Mouse (Mus musculus): ENCODE data around the gene Csnk1e. TPM values are rescaled to one million over a fixed set of nuclear protein-coding genes. Genes with fewer than 3 reads are reported as not detected.
A peak's percentile ranks its signal among the peaks of the same experiment; 100 is the strongest.

Gene Csnk1e
- polyA plus RNA-seq, 1 experiment from 2014 or later: 182 TPM

DNA sequence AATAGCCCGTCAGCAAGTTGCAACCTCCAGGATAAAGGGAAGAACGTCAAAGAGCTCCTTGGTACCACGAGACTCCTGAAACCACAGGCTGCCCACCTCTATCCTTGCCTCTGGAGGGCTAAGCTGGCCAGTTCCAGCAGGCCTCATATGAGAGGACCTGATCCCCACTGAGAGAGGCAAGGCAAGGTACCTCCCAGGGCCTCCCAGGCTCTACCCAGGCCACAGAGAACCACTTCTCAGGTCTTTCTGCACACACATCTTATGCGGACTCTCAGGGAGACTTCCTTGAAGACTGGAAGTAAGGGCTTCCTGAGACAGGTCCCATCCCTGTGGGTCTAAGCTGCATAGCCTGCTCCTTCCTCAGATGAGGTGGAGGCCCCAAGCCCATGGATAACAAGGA lies 16.0 kb downstream of the Csnk1e start:
- Histone ChIP-seq H3K27ac (ENCODE audit: low read depth, low read length) (no peak overlapping the region), H3K4me3 (ENCODE audit: low read depth, low read length) (peak overlapping the region; percentile 95; the same call in 1 of the 2 replicates), H3K36me3 (ENCODE audit: control insufficient read depth, insufficient read depth, low read length) (peaks cover 23% of the 10 kb centered on the region), H3K27me3 (ENCODE audit: control insufficient read depth, insufficient read depth, low read length) (no peaks in the 10 kb centered on the region), H3K4me2 (peak overlapping the region; percentile 98), H3K4me1 (ENCODE audit: control insufficient read depth, insufficient read depth, low read length) (peaks cover 59% of the 10 kb centered on the region), H3K9ac (ENCODE audit: low read length) (0 out of 2 replicates have a peak overlapping the region, but pooled peaks have one; percentile 4), H3K9me3 (ENCODE audit: control insufficient read depth, low read length) (no peaks in the 10 kb centered on the region)
- ATAC-seq (ENCODE audit: low FRiP score) (no peak), DNase-seq (ENCODE audit: low spot score, missing footprints) (no peak)
- 79% methylated on average over 4 of the region's 4 CpGs for WGBS

DNA sequence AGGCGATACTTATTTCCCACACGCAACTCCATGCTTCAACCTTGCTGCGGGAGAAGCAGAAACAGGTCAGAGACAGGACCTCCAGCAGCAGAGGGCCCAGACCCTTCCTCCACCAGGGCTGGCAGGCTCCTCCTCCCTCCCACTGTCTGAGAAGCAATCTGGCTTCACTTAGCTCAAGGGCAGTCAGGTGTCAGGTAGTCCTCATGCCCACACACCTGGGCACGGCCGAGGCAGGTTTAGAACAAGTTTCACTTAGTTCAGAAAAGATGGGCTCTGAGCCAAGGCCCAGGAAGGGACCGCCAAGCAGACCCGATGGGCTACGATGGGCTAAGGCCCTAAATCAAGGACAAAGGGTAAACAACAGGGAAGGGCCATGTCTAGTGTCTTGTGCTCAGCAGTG lies 16.6 kb downstream of the Csnk1e start:
- no peaks in the 10 kb centered on the region for H3K27me3 ChIP-seq (ENCODE audit: control insufficient read depth, insufficient read depth, low read length)
- DNase-seq (ENCODE audit: low spot score, missing footprints) (no peak), ATAC-seq (ENCODE audit: low FRiP score) (no peak)
- H3K9ac ChIP-seq (ENCODE audit: low read length): no peak overlapping the region
- peaks cover 59% of the 10 kb centered on the region for H3K4me1 ChIP-seq (ENCODE audit: control insufficient read depth, insufficient read depth, low read length)
- 86% methylated on average over 8 of the region's 8 CpGs for WGBS
- H3K27ac ChIP-seq (ENCODE audit: low read depth, low read length): no peak overlapping the region
- H3K9me3 ChIP-seq (ENCODE audit: control insufficient read depth, low read length): no peaks in the 10 kb centered on the region
- no peak overlapping the region for H3K4me3 ChIP-seq (ENCODE audit: low read depth, low read length)
- no peak overlapping the region for H3K4me2 ChIP-seq
- peaks cover 29% of the 10 kb centered on the region for H3K36me3 ChIP-seq (ENCODE audit: control insufficient read depth, insufficient read depth, low read length)

DNA sequence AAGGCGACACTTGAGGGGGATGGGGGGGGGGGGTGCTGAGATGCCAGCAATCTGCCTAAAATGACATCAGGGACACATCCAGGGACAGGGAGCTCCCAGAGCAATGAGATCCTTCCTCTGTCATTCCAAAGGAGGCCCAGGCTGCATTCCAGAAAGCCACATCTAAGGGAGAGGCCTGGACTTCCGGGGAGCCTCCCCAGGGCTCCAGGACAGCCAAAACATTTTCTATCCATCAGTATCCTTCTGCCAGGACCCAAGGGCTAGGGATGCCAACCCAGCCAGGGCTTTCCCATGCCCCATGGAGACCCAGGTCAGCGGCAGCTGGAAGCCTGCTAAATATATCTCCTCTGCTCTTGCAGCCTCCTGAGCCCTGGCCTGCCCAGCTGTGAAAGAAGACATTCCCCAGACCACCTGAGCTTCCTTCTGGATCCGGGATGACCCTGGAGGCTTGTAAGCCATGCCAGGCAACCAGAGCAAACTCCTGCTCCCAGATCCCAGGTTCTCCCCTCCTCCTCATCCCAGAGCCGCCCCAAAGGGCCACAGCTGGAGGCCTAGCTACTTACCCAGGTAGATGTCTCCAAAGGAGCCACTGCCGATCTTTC lies 17.1 kb downstream of the Csnk1e start:
- H3K4me2 ChIP-seq: no peak overlapping the region
- 92% methylated on average over 6 of the region's 6 CpGs for WGBS
- 0 out of 2 replicates have a peak overlapping the region, but pooled peaks have one; percentile 12 for H3K9ac ChIP-seq (ENCODE audit: low read length)
- no peak overlapping the region for H3K27ac ChIP-seq (ENCODE audit: low read depth, low read length)
- DNase-seq (ENCODE audit: low spot score, missing footprints): no peak
- no peaks in the 10 kb centered on the region for H3K27me3 ChIP-seq (ENCODE audit: control insufficient read depth, insufficient read depth, low read length)
- no peak overlapping the region for H3K4me3 ChIP-seq (ENCODE audit: low read depth, low read length)
- no peaks in the 10 kb centered on the region for H3K9me3 ChIP-seq (ENCODE audit: control insufficient read depth, low read length)
- no peak for ATAC-seq (ENCODE audit: low FRiP score)
- H3K4me1 ChIP-seq (ENCODE audit: control insufficient read depth, insufficient read depth, low read length): peaks cover 59% of the 10 kb centered on the region
- peaks cover 30% of the 10 kb centered on the region for H3K36me3 ChIP-seq (ENCODE audit: control insufficient read depth, insufficient read depth, low read length)

DNA sequence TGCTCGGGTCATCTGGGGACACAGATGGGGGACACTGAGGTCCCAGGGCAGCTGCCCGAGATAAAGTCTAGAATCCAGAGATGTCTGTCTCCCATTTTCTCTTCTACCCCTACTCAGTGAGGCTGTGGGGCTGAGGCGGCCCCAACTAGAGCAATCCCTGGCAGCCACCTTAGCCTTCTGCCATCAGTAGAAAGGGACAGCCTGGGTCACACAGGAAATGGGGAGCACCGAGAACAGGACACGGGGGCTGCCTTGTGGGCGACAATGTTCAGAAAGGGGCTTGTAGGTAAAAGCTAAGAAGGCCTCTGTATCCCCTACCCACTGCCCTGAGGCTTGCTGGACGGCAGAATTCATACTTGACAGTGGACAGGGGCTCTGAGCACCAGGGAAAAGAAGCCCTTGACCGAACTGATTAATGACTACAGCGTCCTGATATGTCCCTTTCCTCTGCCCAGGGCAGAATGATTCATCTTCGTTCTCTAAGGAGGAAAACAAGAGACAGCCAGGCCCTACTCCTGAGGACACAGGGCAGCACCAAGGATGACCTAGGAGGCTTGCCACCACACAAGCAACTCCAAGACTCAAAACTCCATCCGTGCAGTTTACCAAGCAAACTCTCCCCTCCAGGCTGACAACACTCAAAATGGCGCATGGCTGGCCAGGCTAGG lies 17.7 kb downstream of the Csnk1e start:
- DNase-seq (ENCODE audit: low spot score, missing footprints): no peak
- H3K4me2 ChIP-seq: no peak overlapping the region
- no peak overlapping the region for H3K4me3 ChIP-seq (ENCODE audit: low read depth, low read length)
- H3K27ac ChIP-seq (ENCODE audit: low read depth, low read length): no peak overlapping the region
- H3K36me3 ChIP-seq (ENCODE audit: control insufficient read depth, insufficient read depth, low read length): peaks cover 32% of the 10 kb centered on the region
- no peak for ATAC-seq (ENCODE audit: low FRiP score)
- peaks cover 60% of the 10 kb centered on the region for H3K4me1 ChIP-seq (ENCODE audit: control insufficient read depth, insufficient read depth, low read length)
- no peaks in the 10 kb centered on the region for H3K9me3 ChIP-seq (ENCODE audit: control insufficient read depth, low read length)
- WGBS: 88% methylated on average over 12 of the region's 12 CpGs
- H3K9ac ChIP-seq (ENCODE audit: low read length): no peak overlapping the region
- H3K27me3 ChIP-seq (ENCODE audit: control insufficient read depth, insufficient read depth, low read length): no peaks in the 10 kb centered on the region

DNA sequence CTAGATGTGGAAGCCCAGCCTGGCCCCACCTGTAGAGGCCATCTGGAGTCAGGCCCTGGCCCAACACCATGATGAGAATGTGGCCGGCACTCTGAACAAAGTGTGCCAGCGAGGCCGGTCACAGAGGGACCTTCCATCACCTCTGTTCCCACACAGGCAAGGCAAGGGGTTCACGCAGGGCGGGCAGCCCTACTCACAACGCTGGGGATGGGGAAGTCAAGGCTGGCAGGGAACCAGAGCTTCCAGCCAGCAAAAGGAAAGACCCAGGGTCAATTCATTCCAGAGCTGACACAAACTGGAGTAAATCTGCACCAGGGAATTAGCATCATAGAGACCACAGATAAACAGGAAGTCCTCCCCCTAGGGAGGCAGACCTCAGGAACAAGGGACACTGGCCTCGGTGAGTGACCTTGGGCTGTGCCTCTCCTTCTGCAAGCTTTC lies 18.9 kb downstream of the Csnk1e start:
- H3K36me3 ChIP-seq (ENCODE audit: control insufficient read depth, insufficient read depth, low read length): peaks cover 37% of the 10 kb centered on the region
- DNase-seq (ENCODE audit: low spot score, missing footprints) (no peak), ATAC-seq (ENCODE audit: low FRiP score) (no peak)
- WGBS: 63% methylated on average over 7 of the region's 7 CpGs
- no peak overlapping the region for H3K4me2 ChIP-seq
- H3K9ac ChIP-seq (ENCODE audit: low read length): no peak overlapping the region
- no peaks in the 10 kb centered on the region for H3K27me3 ChIP-seq (ENCODE audit: control insufficient read depth, insufficient read depth, low read length)
- H3K4me3 ChIP-seq (ENCODE audit: low read depth, low read length): no peak overlapping the region
- peaks cover 55% of the 10 kb centered on the region for H3K4me1 ChIP-seq (ENCODE audit: control insufficient read depth, insufficient read depth, low read length)
- H3K9me3 ChIP-seq (ENCODE audit: control insufficient read depth, low read length): no peaks in the 10 kb centered on the region
- no peak overlapping the region for H3K27ac ChIP-seq (ENCODE audit: low read depth, low read length)

DNA sequence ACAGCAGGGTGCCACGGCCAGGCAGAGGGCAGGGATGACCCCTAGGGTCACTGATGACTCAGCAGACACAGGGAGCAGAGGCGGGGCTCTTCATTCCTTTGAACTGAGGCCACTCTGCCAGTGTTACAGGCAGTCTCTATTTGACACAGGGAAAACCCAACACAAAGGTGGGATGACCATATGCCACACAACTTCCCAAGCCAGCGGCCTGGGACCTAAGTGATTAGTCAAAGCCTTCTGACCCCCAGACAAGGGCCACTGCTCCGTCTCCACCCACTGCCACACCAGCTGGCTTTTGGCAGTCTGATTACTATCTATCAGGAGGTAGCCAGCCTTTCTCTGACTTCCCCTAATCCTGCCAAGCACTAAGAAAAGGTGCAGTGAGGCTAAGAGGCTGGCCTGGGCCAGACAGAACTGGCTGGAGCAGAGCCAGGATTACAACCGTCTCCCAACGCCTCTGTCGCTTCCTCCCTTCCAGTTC lies 20.1 kb downstream of the Csnk1e start:
- 0 out of 2 replicates have a peak, but pooled peaks have one; percentile 25 for ATAC-seq (ENCODE audit: low FRiP score)
- H3K27ac ChIP-seq (ENCODE audit: low read depth, low read length): peak overlapping the region; percentile 25; the same call in 1 of the 2 replicates
- WGBS: 25% methylated on average over 7 of the region's 7 CpGs
- peak overlapping the region; percentile 36; the same call in 1 of the 2 replicates for H3K9ac ChIP-seq (ENCODE audit: low read length)
- peaks cover 49% of the 10 kb centered on the region for H3K4me1 ChIP-seq (ENCODE audit: control insufficient read depth, insufficient read depth, low read length)
- peaks cover 42% of the 10 kb centered on the region for H3K36me3 ChIP-seq (ENCODE audit: control insufficient read depth, insufficient read depth, low read length)
- H3K4me3 ChIP-seq (ENCODE audit: low read depth, low read length): no peak overlapping the region
- 0 out of 2 replicates have a peak overlapping the region, but pooled peaks have one; percentile 15 for H3K4me2 ChIP-seq
- no peak for DNase-seq (ENCODE audit: low spot score, missing footprints)
- H3K9me3 ChIP-seq (ENCODE audit: control insufficient read depth, low read length): no peaks in the 10 kb centered on the region
- no peaks in the 10 kb centered on the region for H3K27me3 ChIP-seq (ENCODE audit: control insufficient read depth, insufficient read depth, low read length)

DNA sequence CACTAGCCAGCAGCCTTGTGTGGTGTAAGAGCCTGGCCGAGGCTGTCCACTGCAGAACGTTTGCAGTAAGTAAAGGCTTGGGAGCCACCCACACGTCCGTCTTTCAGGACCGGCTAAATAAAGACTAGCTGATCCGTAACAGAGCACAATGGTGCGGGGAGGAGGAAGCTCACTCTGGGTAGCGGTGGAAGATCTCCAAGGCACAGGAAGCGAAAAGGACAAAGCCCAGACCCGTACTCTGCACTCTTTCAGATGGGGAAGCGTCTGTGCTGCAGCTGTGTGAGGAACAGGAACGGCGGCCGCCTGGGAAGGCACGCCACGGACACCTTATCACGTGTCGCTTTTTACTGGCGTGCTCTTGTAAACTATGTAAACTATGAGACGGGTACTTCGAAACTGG lies 22.5 kb downstream of the Csnk1e start:
- ATAC-seq (ENCODE audit: low FRiP score) (no peak), DNase-seq (ENCODE audit: low spot score, missing footprints) (no peak)
- no peaks in the 10 kb centered on the region for H3K9me3 ChIP-seq (ENCODE audit: control insufficient read depth, low read length)
- no peaks in the 10 kb centered on the region for H3K27me3 ChIP-seq (ENCODE audit: control insufficient read depth, insufficient read depth, low read length)
- WGBS: 45% methylated on average over 21 of the region's 21 CpGs
- no peak overlapping the region for H3K4me3 ChIP-seq (ENCODE audit: low read depth, low read length)
- no peak overlapping the region for H3K4me2 ChIP-seq
- H3K27ac ChIP-seq (ENCODE audit: low read depth, low read length): peak overlapping the region; percentile 5; the same call in 1 of the 2 replicates
- peaks cover 57% of the 10 kb centered on the region for H3K36me3 ChIP-seq (ENCODE audit: control insufficient read depth, insufficient read depth, low read length)
- H3K9ac ChIP-seq (ENCODE audit: low read length): no peak overlapping the region
- peaks cover 26% of the 10 kb centered on the region for H3K4me1 ChIP-seq (ENCODE audit: control insufficient read depth, insufficient read depth, low read length)

DNA sequence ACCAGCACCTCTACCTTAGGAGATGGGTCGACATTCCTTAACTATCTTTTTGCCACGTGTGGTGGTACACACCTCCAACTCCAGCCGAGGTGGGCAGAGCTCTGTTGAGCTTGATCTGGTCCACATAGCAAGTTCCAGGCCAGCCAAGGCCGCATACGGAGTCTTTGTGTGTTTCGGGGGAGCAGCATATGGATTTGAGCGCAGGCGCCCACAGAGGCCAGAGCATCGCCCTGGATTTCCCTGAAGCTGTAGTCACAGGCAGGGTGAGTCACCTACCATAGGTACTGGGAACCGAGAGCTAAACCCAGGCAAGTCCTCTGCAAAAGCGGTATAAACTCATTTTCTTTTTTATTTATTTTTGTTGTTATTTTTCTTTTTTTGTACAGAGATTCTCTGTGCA lies 23.0 kb downstream of the Csnk1e start:
- peaks cover 23% of the 10 kb centered on the region for H3K4me1 ChIP-seq (ENCODE audit: control insufficient read depth, insufficient read depth, low read length)

DNA sequence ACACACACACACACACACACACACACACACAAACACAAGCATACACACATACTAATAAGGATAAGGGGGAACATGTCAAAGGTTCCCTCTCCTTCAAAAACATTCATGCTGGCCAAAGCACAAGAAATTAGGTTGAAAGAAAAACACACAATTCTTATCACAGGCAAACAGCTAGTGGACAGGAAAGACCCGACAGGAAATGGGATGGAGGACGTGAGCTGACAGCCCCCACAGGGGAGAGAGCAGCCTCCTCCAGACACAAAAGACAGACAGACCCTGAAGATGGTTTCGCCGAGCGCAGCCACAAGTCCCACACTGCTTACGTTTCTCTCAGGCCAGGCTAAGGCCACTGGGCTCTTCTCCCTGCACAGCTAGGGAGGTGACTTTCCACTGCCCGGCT lies 23.4 kb downstream of the Csnk1e start:
- Histone ChIP-seq H3K4me3 (ENCODE audit: low read depth, low read length) (no peak overlapping the region), H3K27me3 (ENCODE audit: control insufficient read depth, insufficient read depth, low read length) (no peaks in the 10 kb centered on the region), H3K27ac (ENCODE audit: low read depth, low read length) (no peak overlapping the region), H3K9me3 (ENCODE audit: control insufficient read depth, low read length) (no peaks in the 10 kb centered on the region), H3K9ac (ENCODE audit: low read length) (no peak overlapping the region), H3K4me1 (ENCODE audit: control insufficient read depth, insufficient read depth, low read length) (peaks cover 21% of the 10 kb centered on the region), H3K36me3 (ENCODE audit: control insufficient read depth, insufficient read depth, low read length) (peaks cover 49% of the 10 kb centered on the region), H3K4me2 (no peak overlapping the region)
- WGBS: 71% methylated on average over 7 of the region's 7 CpGs
- no peak for ATAC-seq (ENCODE audit: low FRiP score)
- DNase-seq (ENCODE audit: low spot score, missing footprints): no peak

More for the DNA sequence above, 23.0 kb downstream of the Csnk1e start:
- Histone ChIP-seq H3K36me3 (ENCODE audit: control insufficient read depth, insufficient read depth, low read length) (peaks cover 51% of the 10 kb centered on the region), H3K4me3 (ENCODE audit: low read depth, low read length) (no peak overlapping the region), H3K9me3 (ENCODE audit: control insufficient read depth, low read length) (no peaks in the 10 kb centered on the region), H3K27me3 (ENCODE audit: control insufficient read depth, insufficient read depth, low read length) (no peaks in the 10 kb centered on the region), H3K27ac (ENCODE audit: low read depth, low read length) (no peak overlapping the region), H3K4me2 (no peak overlapping the region), H3K9ac (ENCODE audit: low read length) (no peak overlapping the region)
- WGBS: 83% methylated on average over 11 of the region's 11 CpGs
- ATAC-seq (ENCODE audit: low FRiP score): no peak
- DNase-seq (ENCODE audit: low spot score, missing footprints): no peak

All from midbrain, embryonic 11.5 days (tissue).